14 mouse cellular contexts compared by ENCODE assay signal in the genomic region with DNA sequence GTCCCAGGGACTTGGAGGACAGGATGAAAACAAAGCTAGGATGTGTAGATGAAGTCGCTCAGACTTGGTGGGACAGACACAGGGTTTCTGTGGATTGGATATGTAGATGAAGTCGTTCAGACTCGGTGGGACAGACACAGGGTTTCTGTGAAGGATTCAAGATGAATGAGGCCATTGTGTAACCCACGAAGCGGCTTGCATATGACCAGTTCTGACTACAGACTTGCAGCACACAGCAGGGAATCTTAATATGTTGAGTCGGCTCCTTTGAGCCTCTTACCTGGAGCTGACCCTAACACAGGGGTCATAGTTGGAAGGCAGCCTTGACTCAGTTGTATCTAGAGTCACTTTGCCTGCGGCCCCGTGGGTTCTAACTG.
A peak's percentile ranks its signal among the peaks of the same experiment; 100 is the strongest.
DNase-seq lines count a peak whose midpoint lies in the region; ATAC-seq lines count a peak whose summit lies in the region.
"Had no signal": no experiment of that assay in that cellular context is flagged by ENCODE, and none has a peak within 500 bp of the region (broad histone marks: within the 10 kb centered on the region; RNA-seq: fewer than 3 reads in every experiment).

No protein-coding gene starts in this region.

- DNase-seq in ES-CJ7 (ENCODE audit: low read depth, low spot score), result peak; percentile 18
- DNase-seq in embryo, embryonic 11 days, result peak; percentile 51
- DNase-seq in forelimb bud, embryonic 11.5 days (ENCODE audit: low read depth, low spot score), result peak; percentile 18
- no peak for DNase-seq in left cerebral cortex, adult 9 months (ENCODE audit: low spot score in 2 of 2)
- no peak for DNase-seq in thymus, adult 18-20 months
- no peak for DNase-seq in cerebellum, adult 18-20 months
- no peak for DNase-seq in lung, postnatal 4 days
- DNase-seq: adrenal gland, adult 8-10 months; heart, postnatal 10 days; right cerebral cortex, adult 18-20 months; thymus, postnatal 25 days had no signal

- no peaks in the 10 kb centered on the region for H3K36me3 ChIP-seq in limb, embryonic 13.5 days
- H3K36me3 ChIP-seq: limb, embryonic 15.5 days had no signal

- WGBS in limb, embryonic 13.5 days, result 37% methylated on average over 8 of the region's 8 CpGs

- H3K9ac ChIP-seq in limb, embryonic 13.5 days, result no peak overlapping the region
- H3K9ac ChIP-seq: limb, embryonic 15.5 days had no signal

- H3K27ac ChIP-seq in limb, embryonic 13.5 days, result no peak overlapping the region

- 0 out of 2 replicates have a peak, but pooled peaks have one; percentile 19 for ATAC-seq in limb, embryonic 13.5 days (ENCODE audit: low FRiP score, low read depth)
- ATAC-seq: lung, postnatal 0 days had no signal

- no peaks in the 10 kb centered on the region for H3K9me3 ChIP-seq in limb, embryonic 13.5 days
- H3K9me3 ChIP-seq: limb, embryonic 15.5 days had no signal

- H3K4me1 ChIP-seq in limb, embryonic 13.5 days, result peaks cover 28% of the 10 kb centered on the region

- peaks cover 16% of the 10 kb centered on the region for H3K27me3 ChIP-seq in limb, embryonic 13.5 days
- H3K27me3 ChIP-seq: limb, embryonic 15.5 days had no signal

- H3K4me2 ChIP-seq in limb, embryonic 13.5 days (replicated peaks), result no peak overlapping the region
- H3K4me2 ChIP-seq: limb, embryonic 15.5 days had no signal

- no peak overlapping the region for H3K4me3 ChIP-seq in limb, embryonic 13.5 days
- H3K4me3 ChIP-seq: limb, embryonic 15.5 days had no signal

Comparison
In these comparisons a context has a peak if more than half of its experiments do, and no peak if none do; other contexts are left out.
1. DNase-seq: peak in ES-CJ7 (single experiment), embryo, embryonic 11 days (single experiment) and forelimb bud, embryonic 11.5 days (single experiment); none in left cerebral cortex, adult 9 months (0 of 2), thymus, adult 18-20 months (0 of 2), cerebellum, adult 18-20 months (0 of 2) and lung, postnatal 4 days (0 of 2).